Mouse (Mus musculus) brain, embryonic 14.5 days (tissue): ENCODE results near the gene Ppara. TPM values are rescaled to one million over a fixed set of nuclear protein-coding genes. Genes with fewer than 3 reads are reported as not detected.

Source experiments
- DNase-seq: peaks from one replicate; pipeline ENCODE4 v3.0.0-alpha.2; 2011; ENCODE audit warnings: low read depth
- CTCF ChIP-seq: fragments of 200-500 bp; IDR thresholded peaks from 2 replicates; pipeline ENCODE4 v1.5.1; 2012; ENCODE audit warnings: inconsistent platforms, mild to moderate bottlenecking, moderate library complexity, borderline replicate concordance; ENCODE audit not compliant: insufficient read depth, insufficient read length; ENCODE audit errors: extremely low read depth
- POLR2A ChIP-seq: fragments of 200-500 bp; IDR thresholded peaks from 2 replicates; pipeline ENCODE4 v1.6.1; 2012; ENCODE audit warnings: mild to moderate bottlenecking, inconsistent platforms, borderline replicate concordance; ENCODE audit not compliant: poor library complexity, insufficient read depth, insufficient read length, severe bottlenecking; ENCODE audit errors: extremely low read depth
- polyA plus RNA-seq: library from polyadenylated mRNA; depleted of rRNA; stranded (reverse); fragments of >200 nt; gene quantifications from 2 replicates; pipeline ENCODE4 v1.2.3, GENCODE M21; 2012

Gene Ppara
- polyA plus RNA-seq, 1 experiment: 0.46 TPM

- no peak for DNase-seq
Observed at GRCm38 (mm10) chr15:85699862-85700501, 34.8 kb upstream of the Ppara start.

GRCm38 (mm10) chr15:85700716-85701115 lies 34.1 kb upstream of the Ppara start:
- no peak for DNase-seq
- TF ChIP-seq POLR2A (no peak), CTCF (no peak)

More at GRCm38 (mm10) chr15:85699862-85700501, 34.8 kb upstream of the Ppara start:
- TF ChIP-seq CTCF: no peak
- TF ChIP-seq POLR2A: no peak

- DNase-seq: no peak
- no peak for TF ChIP-seq CTCF
- no peak for TF ChIP-seq POLR2A
Observed at GRCm38 (mm10) chr15:85701128-85701930, 33.5 kb upstream of the Ppara start.

- DNase-seq: peak; percentile 89
- no peak for TF ChIP-seq POLR2A
- TF ChIP-seq CTCF: no peak
Observed at GRCm38 (mm10) chr15:85702411-85702951, 32.3 kb upstream of the Ppara start.

- TF ChIP-seq CTCF (no peak), POLR2A (no peak)
- peak; percentile 50 for DNase-seq
Observed at GRCm38 (mm10) chr15:85703194-85703641, 31.6 kb upstream of the Ppara start.

- no peak for DNase-seq
- TF ChIP-seq POLR2A: no peak
- TF ChIP-seq CTCF: no peak
Observed at GRCm38 (mm10) chr15:85703858-85704257, 30.9 kb upstream of the Ppara start.

- DNase-seq: no peak
- TF ChIP-seq POLR2A: no peak
- TF ChIP-seq CTCF: no peak
Observed at GRCm38 (mm10) chr15:85704341-85705012, 30.3 kb upstream of the Ppara start.

GRCm38 (mm10) chr15:85705013-85705528 lies 29.7 kb upstream of the Ppara start:
- no peak for TF ChIP-seq CTCF
- TF ChIP-seq POLR2A: no peak
- no peak for DNase-seq

- no peak for DNase-seq
- no peak for TF ChIP-seq CTCF
Observed at GRCm38 (mm10) chr15:85705566-85706332, 29.0 kb upstream of the Ppara start.

GRCm38 (mm10) chr15:85706527-85706926 lies 28.3 kb upstream of the Ppara start:
- no peak for DNase-seq
- TF ChIP-seq CTCF (no peak), POLR2A (no peak)
